Mouse (Mus musculus) heart, postnatal 36 days (tissue): ENCODE results near the gene Lao1. TPM values are rescaled to one million over a fixed set of nuclear protein-coding genes. Genes with fewer than 3 reads are reported as not detected.
A peak's percentile ranks its signal among the peaks of the same experiment; 100 is the strongest.
"Not testable (repeated sequence)": the region's sequence is repeated elsewhere in the genome, so short reads cannot be mapped to it uniquely, and the experiment has no call there.

Experiments used
- DNase-seq, 2 experiments: peaks; one replicate each; pipeline ENCODE4 v3.0.0; 2021 to 2022
- intact Hi-C: fragments of 180-260 bp; cut with DNase I; formaldehyde crosslinking; loops from one replicate; pipeline ENCODE4 v1.15.1; 2025
- total RNA-seq, 2 experiments: library from RNA; stranded (reverse); gene quantifications; 2 replicates each; pipeline ENCODE4 v1.2.3; 2021

Lao1 gene
- total RNA-seq, result under 1 TPM; 0.28 to 0.38 TPM

DNA sequence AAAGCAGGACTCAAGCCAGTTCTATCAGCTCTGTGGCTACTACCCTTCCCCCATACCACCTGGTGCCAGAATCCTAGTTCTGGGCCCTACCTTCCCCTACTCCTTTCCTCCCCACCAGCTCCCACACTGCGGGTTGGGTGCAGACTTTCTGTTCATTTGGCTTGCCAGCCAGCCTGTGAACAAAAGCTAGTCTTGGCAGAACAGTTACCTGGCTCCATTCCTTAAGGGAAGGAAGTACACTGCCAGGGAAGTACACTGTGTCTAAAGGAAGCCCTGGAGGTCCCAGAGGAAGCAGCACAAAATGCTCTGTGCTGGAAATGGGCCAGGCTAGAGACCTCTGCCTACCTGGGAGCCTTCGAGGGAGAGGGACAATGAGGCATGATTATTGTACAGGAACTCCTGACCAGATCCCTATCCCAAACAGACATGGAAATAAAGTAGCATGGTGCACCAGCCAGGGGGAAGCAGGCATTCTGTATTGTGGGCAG lies at the start of gene Lao1:
Lao1 (plus strand) TSS at position 438 of the 488 bp plus-strand sequence.
- intact Hi-C loops, result no loop called here

DNA sequence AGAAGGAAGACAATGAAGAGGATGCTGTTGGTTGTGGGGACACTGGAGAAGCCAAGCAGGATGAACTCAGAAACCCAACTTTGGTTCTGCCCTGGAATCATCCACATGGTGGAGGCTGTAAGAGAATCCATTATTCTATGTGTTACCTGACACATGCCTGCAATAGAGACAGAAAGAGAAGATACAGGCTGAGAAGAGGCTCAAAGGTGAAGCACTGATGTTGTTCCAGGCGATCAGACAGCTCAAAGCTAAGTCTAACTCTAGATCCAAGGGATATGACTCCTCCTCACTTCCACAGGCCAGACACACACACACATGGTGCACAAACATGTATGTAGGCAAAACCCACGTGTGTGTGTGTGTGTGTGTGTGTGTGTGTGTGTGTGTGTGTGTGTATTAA lies 44.0 kb upstream of the Lao1 start, which contains the start of gene Olfr1329:
Olfr1329 (minus strand) TSS at position 101 of the 400 bp plus-strand sequence.
- intact Hi-C loops, DNase-seq: not testable (repeated sequence)

More for the DNA sequence above, at the start of gene Lao1:
- peak; percentile 17 to 28 for DNase-seq

DNA sequence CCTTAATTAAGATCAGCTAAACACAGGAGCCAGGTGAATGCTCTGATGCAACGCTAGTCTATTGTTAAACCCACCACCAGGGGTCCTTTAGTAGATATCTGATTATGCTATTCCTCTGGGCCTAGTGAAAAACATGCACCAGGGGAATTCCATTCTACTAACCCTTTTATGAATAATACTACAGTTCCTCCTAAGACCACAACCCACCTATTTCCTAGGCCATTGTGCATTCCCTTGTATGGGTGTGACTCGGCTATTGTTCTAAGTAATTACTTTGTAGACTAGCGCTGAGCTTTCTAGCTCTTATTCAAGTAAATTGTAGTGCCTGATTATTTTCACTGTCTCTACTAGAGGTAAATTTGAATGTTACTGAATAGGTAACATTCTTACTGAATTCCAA lies 30.1 kb upstream of the Lao1 start:
- intact Hi-C loops, DNase-seq: not testable (repeated sequence)

DNA sequence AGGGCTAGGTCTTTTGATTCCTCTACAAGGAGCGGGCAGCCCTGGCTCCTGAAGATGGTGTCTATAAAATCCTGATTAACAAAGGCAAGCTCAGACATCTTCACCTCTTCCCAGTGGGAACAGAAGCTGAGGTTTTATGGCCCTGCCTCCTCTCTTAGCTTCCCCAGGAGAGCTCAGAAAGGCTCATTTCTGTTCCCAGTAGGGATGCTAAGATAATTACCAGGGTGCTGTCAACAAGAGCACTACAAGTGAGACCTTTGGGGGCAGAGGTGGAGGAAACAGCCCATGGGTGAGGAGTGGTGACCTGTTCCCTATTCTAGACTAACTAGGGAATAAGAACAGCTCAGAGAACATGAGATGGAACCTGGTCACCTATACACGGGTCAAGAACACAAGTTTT lies 22.9 kb upstream of the Lao1 start, which contains the start of gene Olfr1328:
Olfr1328 (minus strand) TSS at position 101 of the 400 bp plus-strand sequence.
- no peak for DNase-seq
- intact Hi-C loops, result no loop called here

DNA sequence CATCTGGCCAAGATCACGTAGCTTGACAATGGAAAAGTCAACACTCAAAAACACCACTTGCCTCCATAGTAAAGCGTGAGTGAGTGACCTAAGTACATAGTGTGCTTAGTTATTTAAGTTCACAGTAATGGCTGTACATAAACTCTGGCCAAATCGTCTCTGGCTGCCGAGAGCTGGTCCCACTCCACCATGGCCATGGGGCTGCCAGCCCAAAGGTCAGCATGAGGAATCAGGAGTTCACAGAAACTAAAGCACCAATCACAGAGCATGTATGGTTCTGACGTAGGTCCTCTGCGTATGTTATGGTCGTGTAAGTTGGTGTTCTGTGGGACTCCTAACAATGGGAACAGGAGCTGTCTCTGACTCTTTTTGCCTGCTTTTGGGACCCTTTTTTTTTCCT lies 2.6 kb upstream of the Lao1 start:
- no peak for DNase-seq
- intact Hi-C loops, result no loop called here

DNA sequence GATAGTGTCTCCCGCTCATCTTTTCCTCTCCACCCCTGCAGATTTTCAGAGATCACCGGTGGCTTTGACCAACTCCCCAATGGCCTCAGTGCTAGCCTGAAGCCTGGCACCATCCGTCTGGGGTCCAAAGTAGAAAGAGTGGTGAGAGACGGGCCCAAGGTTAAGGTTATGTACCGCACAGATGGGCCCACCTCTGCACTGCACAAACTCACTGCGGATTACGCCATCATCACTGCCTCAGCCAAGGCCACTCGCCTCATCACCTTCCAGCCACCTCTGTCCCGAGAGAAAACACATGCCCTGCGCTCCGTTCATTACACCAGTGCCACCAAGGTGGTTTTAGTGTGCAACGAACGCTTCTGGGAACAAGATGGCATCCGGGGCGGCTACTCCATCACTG lies 6.3 kb downstream of the Lao1 start:
- intact Hi-C loops, result no loop called here

DNA sequence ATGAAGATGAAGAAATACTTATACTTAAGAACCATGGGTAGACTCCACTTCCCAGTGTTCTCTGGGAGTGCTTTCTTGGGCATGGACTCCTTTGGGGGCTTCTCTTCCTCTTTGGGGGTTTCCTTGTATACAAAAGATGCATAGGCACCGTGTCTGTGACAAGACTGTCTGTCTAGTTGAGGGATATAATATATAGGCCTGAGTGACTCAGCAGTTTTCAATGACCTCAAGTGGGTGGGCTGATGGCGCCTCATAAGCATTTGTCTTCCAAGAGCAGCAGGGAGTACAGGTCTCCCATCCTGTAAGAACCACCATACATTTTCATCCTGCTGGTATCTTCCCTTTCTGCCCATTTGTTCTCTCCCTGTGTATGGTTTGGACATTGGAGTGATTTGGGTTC lies 11.9 kb downstream of the Lao1 start:
- intact Hi-C loops, result no loop called here
- DNase-seq, result no peak

More for the DNA sequence above, 6.3 kb downstream of the Lao1 start:
- DNase-seq, result no peak

DNA sequence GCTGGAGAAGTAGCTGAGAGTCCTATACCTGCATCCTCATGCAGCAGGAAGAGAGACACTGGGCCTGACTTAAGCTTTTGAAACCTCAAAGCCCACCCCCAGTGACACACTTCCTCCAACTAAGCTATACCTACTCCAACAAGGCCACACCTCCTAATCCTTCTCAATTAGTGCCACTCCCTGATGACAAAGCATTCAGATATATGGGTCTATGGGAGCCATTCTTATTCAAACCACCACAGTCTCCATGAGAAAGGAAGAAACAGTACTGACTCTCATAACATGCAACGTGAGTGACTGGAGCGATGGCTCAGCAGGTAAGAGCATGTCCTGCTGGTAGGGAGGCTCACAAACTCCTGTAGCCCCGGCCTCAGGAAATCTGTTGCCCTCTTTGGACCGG lies 23.9 kb downstream of the Lao1 start:
- DNase-seq, result no peak
- intact Hi-C loops, result no loop called here

DNA sequence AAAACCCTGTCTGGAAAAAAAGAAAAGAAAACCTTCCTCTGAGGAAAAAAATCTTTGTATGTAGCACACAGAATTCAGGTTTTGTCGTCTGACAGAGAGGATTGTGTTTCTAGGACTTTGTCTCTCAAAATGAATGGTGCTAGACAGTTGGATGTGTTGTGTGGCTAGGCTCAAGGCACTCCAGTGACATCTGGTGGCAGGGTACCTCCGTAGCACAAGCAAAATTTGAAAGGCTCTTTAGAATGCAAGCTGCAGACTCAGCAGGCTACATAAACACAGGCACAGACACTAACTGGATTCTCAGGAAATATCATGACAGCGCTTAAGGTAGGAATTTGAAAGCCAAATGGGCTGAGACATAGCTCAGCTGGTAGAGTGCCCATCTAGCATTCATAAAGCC lies 27.2 kb downstream of the Lao1 start:
- intact Hi-C loops, result loop anchor here (1.0 kb wide), 2 partner anchors 43 to 343 kb away; no protein-coding TSS in a partner anchor
- peak in 1 of 2 experiments; percentile 15 for DNase-seq

DNA sequence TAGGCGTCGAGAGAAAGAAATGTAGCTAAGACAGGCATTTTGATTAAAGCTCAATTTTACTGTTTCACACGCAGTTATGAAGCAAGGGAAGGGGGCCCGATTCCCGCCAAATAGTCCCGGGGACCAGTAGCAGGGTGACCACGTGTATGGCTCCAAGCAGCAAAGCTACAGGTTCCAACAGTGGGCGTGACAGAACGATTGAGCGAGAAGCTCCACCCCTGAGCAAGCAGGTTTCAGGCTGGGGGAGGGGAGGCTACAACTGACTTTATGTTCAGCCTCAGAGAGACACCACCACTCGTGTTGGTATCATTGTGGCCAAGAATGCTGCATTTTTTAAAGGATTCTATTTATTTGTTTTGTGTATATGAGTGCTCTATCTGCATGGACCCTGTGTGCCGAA lies 28.0 kb downstream of the Lao1 start:
- intact Hi-C loops, result no loop called here
- no peak for DNase-seq

DNA sequence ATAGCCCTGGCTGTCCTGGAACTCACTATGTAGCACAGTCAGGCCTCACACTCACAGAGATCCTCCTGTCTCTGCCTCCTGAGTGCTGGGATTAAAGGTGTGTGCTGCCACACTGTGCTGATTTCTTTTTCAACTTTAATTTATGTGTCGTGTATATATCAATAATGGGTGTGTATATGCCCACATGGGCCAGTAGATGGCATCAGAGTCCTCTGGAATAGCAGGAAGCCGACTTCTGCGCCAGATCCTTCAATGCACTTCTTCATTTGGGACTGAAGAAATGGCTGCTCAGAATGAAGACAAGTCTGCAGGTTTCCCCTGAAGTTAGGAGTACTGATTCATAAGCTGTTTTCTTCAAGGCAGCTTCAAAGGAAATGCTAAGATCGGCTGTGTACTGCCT lies 30.4 kb downstream of the Lao1 start:
- DNase-seq, result no peak
- intact Hi-C loops, result no loop called here

DNA sequence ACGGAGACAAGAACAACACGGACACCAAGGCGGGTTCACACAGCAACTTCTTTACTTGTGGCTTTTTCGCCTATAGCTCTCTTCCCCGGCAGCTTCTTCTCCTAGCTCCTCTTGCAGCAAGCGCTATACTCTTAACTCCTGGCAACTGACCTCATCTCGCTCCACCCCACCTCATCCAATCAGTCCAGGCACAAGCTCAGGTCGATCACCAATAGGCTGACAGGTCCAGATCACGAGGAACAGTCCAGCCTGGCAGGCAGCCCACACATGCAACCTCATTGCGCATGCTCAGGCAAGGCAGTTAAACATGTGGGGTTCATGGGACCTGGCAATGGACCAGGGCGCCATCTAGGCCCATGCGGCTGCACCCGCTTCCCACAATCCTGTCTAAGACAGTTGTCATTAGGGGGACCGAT lies 35.8 kb downstream of the Lao1 start:
- DNase-seq, result no peak

DNA sequence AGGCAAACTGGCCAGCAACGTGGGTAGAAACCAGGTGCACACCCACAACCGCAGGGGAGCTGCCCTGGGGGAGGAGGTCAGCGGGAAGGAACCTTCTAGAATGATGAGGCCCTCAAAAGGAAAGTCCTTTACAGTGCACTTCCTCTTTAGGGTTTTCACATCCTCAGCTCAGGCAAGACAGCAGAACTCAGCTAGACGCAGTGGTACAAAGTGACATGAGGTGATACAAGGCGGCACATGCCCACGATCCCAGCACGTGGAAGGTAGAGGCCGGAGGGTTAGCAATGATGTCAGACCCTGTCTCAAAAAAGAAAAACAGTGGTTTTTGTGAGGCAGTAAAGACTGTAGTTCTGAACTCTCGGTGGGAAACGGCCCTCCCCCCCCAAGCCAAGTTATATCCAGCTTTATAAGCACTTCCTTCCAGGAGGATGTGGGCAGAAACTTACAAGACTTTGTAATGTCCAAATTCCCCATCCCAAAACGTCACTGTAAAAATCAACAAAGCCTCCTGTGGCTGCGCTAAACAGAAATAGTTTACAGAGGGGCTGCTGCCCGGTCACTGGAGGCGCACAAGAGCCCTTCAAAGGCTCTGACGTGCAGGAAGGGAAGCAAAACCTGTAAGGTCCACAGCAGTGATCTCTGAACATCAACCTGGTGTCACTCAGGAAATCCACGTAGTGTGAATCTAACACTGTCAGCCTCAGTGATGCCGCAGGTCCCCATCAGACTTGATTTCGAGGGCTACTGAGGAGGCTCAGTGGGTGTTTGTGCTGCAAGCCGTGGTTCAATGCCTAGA lies 38.5 kb downstream of the Lao1 start:
- intact Hi-C loops, result no loop called here
- DNase-seq, result peak in 1 of 2 experiments; percentile 15

More for the DNA sequence above, 35.8 kb downstream of the Lao1 start:
- intact Hi-C loops, result no loop called here

DNA sequence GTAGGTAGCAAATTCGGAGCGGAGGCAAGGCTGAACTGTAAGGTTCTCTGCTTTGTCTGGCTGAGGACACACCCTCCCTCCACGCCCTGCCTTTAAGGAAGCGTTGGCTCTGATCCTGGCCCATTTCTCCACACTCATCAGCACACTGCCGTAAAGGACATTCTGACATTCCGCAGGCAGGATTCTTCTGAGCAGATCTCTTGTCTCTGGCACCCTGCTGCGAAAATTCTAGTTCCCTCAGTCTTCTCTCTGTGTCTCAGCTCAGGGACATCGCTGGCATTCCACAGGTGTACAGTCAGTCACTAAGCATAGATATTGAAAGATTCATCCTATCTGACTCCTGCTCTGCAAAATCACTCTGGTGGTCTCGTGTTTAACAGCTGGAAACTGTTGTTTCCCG lies 40.3 kb downstream of the Lao1 start:
- no peak for DNase-seq
- intact Hi-C loops, result no loop called here

DNA sequence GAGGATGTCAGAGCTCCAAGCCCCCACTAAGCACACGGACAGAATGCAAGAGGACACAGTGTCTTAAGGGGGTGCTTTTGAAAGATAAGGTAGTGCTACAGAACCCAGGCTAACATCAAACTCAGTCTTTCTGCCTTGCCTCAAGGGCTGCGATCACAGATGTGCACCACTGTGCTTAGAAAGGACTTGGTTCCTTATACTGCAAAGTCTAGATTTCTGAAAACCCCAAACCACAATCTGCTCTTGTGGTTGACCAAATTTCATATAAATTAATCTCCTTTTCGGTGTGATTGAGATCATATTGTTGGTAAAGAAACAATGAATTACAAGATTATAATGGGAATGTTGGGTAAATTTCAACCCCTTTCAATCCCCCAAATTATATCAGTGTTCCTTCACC lies 41.1 kb downstream of the Lao1 start:
- intact Hi-C loops, result no loop called here
- DNase-seq, result no peak

DNA sequence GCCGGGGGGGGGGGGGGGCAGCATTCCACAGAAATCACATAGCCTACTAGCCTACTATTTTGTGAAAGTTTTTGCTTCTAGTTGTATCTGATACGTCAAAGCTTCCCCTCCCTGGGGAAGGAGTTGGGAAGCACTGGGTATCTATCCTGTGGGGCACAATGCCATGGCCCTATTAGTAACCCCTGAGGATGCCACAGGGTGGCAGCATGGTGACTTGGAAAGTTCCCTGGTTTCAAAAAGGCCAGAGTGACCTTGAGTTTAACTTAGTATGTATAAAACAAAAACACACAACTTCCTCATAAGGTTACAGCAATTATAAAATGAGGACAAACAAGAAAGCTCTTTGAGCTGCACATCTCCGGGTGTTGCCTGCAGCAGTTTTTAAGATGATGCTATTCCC lies 42.8 kb downstream of the Lao1 start:
- DNase-seq, result no peak
- intact Hi-C loops, result no loop called here

DNA sequence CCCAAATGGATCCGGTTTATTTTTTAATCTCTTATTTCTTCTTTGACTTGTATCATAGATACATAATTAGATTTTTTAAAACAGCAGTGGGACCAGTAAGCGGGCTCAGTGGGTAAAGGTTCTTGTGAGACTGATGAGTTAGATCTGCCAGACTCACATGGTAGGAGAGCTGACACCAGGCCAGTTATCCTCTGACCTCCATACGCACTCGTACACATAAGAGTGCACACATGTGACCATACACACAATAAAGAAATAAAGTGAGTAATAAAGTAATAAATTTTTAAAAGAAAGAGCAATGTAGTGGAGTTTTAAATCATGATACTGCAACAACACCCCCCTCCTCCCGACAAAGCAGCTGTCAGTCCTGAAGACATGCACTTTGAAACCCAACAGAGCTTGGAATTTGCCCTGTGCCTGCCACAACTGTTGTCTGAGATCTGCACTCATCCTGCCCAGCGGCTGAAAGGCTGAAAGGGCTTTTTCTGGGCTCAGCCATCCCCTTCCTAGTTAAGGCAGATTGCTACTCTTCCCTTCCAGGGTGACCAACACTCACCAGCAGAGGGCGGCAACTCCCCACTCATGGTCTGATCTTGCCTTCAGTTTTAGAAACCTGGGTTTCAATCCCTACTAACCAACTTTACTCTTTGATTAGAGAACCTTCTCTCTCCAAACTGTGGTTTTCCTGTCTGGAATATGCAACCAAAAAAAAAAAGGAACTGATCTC lies 43.4 kb downstream of the Lao1 start:
- intact Hi-C loops, result loop anchor here (1.0 kb wide), 3 partner anchors 136 to 200 kb away; no protein-coding TSS in a partner anchor
- DNase-seq, result peak; percentile 87 to 94

DNA sequence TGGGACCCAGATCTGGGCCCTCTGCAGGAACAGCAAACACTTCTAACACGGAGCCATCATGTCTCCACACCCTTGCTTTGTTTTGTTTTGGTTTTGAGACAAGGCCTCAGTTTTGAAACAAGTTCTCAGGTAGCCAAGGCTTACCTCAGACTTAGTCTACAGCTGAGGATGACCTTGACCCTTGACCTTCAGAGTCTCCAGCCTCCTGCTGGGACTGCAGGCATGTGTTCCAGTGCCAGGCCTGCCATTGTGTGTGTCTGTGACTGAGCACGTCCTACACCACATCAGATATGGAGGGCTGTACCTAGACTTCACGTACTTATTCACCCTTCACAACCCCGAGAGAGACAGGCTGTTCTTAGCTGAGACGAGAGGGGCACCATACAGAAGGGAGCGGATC lies 46.2 kb downstream of the Lao1 start:
- no peak for DNase-seq
- intact Hi-C loops, result no loop called here

DNA sequence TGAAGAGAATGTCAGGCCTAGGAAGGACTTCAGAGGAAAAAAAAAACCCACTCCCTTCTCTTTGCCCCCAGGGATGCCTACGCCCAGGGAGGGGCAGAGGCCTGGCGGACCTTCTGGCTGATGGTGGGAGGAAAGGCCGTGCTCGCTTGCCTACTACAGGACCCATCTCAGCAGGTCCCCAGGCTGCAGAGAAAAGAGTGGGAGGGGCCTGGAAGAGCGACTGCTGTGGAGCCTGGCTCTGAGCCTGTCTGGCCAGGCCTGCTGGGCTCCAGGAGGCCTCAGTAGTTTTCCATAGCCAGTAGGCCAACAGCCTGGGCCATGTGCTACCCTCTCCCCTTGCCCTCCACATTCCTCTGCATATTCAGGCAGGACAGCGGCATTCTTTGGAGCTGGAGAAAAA lies 47.1 kb downstream of the Lao1 start:
- peak; percentile 19 to 25 for DNase-seq
- intact Hi-C loops, result no loop called here

DNA sequence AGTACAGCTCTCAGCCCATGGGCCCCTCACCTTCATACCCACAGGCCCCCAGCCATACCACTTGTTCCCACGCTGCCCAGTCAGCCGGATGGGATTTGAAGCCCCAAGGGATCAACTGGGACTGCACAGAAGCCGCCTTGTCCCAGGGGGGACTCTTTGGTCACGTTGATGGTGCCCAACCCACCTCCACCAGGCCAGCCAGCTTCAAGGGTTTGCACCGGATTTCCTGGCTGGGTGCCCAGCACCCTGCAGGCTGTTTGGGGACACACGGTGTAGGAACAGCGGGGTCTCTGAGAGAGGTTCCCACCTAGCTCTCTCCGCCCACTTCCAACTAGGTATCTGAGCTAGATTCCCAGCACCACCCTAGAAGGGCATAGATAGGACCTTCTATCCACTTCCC lies 48.4 kb downstream of the Lao1 start:
- DNase-seq, result no peak
- intact Hi-C loops, result no loop called here

DNA sequence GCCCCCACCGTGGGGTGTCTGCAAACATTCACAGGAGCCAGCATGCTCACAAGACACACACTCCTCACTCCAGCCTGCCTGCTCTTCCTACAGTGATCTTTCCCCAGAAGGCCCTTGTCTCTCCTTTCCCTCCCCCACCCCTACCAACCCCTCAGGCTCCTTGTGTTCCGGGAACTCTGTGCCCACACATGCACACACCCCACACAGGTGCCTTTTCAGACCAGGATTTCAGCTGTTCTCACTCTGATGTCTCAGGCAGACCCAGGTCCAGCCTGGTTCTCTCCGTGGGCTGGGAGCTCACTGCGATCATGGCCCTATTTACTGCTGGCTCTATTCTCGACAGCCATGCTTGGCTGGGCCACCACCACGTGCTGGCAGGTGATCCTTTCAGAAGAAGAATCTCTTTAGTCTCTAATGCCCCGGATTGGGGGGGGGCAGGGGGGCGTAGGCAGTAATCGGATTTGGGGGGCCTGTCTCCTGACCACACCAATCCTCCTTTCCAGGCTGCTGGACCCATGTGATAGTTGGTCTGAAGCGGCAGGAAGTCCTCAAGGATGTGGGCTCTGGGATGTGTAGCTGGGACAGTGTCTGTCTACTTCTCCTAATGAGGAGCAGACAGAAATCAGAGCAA lies 49.8 kb downstream of the Lao1 start:
- intact Hi-C loops, result no loop called here
- no peak for DNase-seq
